Mouse (Mus musculus) liver, embryonic 11.5 days (tissue): ENCODE results near the gene Ccr9. TPM values are rescaled to one million over a fixed set of nuclear protein-coding genes. Genes with fewer than 3 reads are reported as not detected.
"Not testable (repeated sequence)": the region's sequence is repeated elsewhere in the genome, so short reads cannot be mapped to it uniquely, and the experiment has no call there.

Source experiments
- ATAC-seq: fragments of 200-750 bp; cut with Nextera tagmentation; replicated peaks from 2 replicates; pipeline ENCODE4 v1.8.0; 2017; ENCODE audit warnings: moderate number of reproducible peaks, mild to moderate bottlenecking, moderate TSS enrichment, moderate library complexity; ENCODE audit not compliant: low FRiP score
- DNase-seq: peaks from one replicate; pipeline ENCODE4 v3.0.0-alpha.2; 2017; ENCODE audit warnings: low spot score
- H3K27ac ChIP-seq: fragments of 300-500 bp; sonication (generic); 2 replicates; pipeline ENCODE4 v1.5.1; 2014; ENCODE audit warnings: mild to moderate bottlenecking, low read depth, low read length, control low read depth
- H3K27me3 ChIP-seq: fragments of 300-500 bp; sonication (generic); replicated peaks from 2 replicates; pipeline ENCODE4 v1.6.1; 2014; ENCODE audit warnings: low read length, mixed read lengths; ENCODE audit not compliant: control insufficient read depth, insufficient read depth
- H3K36me3 ChIP-seq: fragments of 300-500 bp; sonication (generic); 2 replicates; pipeline ENCODE4 v1.6.1; 2014; ENCODE audit warnings: mild to moderate bottlenecking, low read length, moderate library complexity, mixed read lengths; ENCODE audit not compliant: control insufficient read depth, insufficient read depth
- H3K4me1 ChIP-seq: fragments of 300-500 bp; sonication (generic); replicated peaks from 2 replicates; pipeline ENCODE4 v1.6.1; 2014; ENCODE audit warnings: low read length, mixed read lengths; ENCODE audit not compliant: control insufficient read depth, insufficient read depth
- H3K4me2 ChIP-seq: fragments of 300-500 bp; sonication (generic); 2 replicates; pipeline ENCODE4 v1.6.1; 2014; ENCODE audit warnings: mild to moderate bottlenecking, control low read depth, moderate library complexity
- H3K4me3 ChIP-seq: fragments of 300-500 bp; sonication (generic); 2 replicates; pipeline ENCODE4 v1.5.1; 2014; ENCODE audit warnings: low read depth, low read length, control low read depth
- H3K9ac ChIP-seq: fragments of 300-500 bp; sonication (generic); 2 replicates; pipeline ENCODE4 v1.6.1; 2014; ENCODE audit warnings: low read depth, low read length, control low read depth
- H3K9me3 ChIP-seq: fragments of 300-500 bp; sonication (generic); 2 replicates; pipeline ENCODE4 v1.6.1; 2016; ENCODE audit warnings: low read length, inconsistent platforms, mixed read lengths; ENCODE audit not compliant: control insufficient read depth
- WGBS: fragments of 180-500 bp; shearing (Covaris S2); extraction: QIAGEN DNeasy Blood & Tissue Kit; methylation state at CpG from one replicate; pipeline ENCODE4 v1.1.7; 2014; 5-methylcytosine and 5-hydroxymethylcytosine counted together
- polyA plus RNA-seq: library from polyadenylated mRNA; unstranded; fragments of >200 nt; fragmentation: Nextera tagmentation; extraction: Ambion mirVana; gene quantifications from 2 replicates; pipeline ENCODE4 v1.2.1, GENCODE M21; 2014

Ccr9 gene
- polyA plus RNA-seq, 1 experiment from 2014 or later: 0.14 TPM

GRCm38 (mm10) chr9:123760806-123761205 is 82.6 kb downstream of the Ccr9 start:
- WGBS: 83% methylated on average over 3 of the region's 3 CpGs
- H3K27me3 ChIP-seq: no peaks in the 10 kb centered on the region
- H3K9me3 ChIP-seq: no peaks in the 10 kb centered on the region

GRCm38 (mm10) chr9:123762886-123763285 is 84.6 kb downstream of the Ccr9 start:
- H3K4me3 ChIP-seq: no peak overlapping the region
- H3K27ac ChIP-seq: no peak overlapping the region
- H3K4me2 ChIP-seq: no peak overlapping the region
- no peaks in the 10 kb centered on the region for H3K36me3 ChIP-seq
- WGBS: 89% methylated on average over 4 of the region's 4 CpGs
- no peaks in the 10 kb centered on the region for H3K4me1 ChIP-seq
- H3K9ac ChIP-seq: no peak overlapping the region
- DNase-seq (no peak), ATAC-seq (no peak)
- no peaks in the 10 kb centered on the region for H3K27me3 ChIP-seq
- no peaks in the 10 kb centered on the region for H3K9me3 ChIP-seq

More at GRCm38 (mm10) chr9:123760806-123761205, 82.6 kb downstream of the Ccr9 start:
- Histone ChIP-seq H3K27ac (no peak overlapping the region), H3K4me1 (no peaks in the 10 kb centered on the region), H3K36me3 (no peaks in the 10 kb centered on the region), H3K4me2 (no peak overlapping the region), H3K4me3 (no peak overlapping the region), H3K9ac (no peak overlapping the region)
- no peak for ATAC-seq
- no peak for DNase-seq

- no peaks in the 10 kb centered on the region for H3K9me3 ChIP-seq
- WGBS: 69% methylated on average over 3 of the region's 3 CpGs
These were observed 85.5 kb downstream of the Ccr9 start for GRCm38 (mm10) chr9:123763771-123764170.

GRCm38 (mm10) chr9:123766996-123767395 is 88.8 kb downstream of the Ccr9 start:
- no peaks in the 10 kb centered on the region for H3K27me3 ChIP-seq
- no peaks in the 10 kb centered on the region for H3K9me3 ChIP-seq
- DNase-seq (no peak), ATAC-seq (no peak)
- H3K27ac ChIP-seq: no peak overlapping the region
- WGBS: 72% methylated on average over 3 of the region's 3 CpGs
- no peaks in the 10 kb centered on the region for H3K36me3 ChIP-seq
- no peak overlapping the region for H3K4me2 ChIP-seq
- no peak overlapping the region for H3K9ac ChIP-seq
- no peak overlapping the region for H3K4me3 ChIP-seq
- no peaks in the 10 kb centered on the region for H3K4me1 ChIP-seq

More at GRCm38 (mm10) chr9:123763771-123764170, 85.5 kb downstream of the Ccr9 start:
- no peaks in the 10 kb centered on the region for H3K27me3 ChIP-seq
- no peaks in the 10 kb centered on the region for H3K4me1 ChIP-seq
- DNase-seq (no peak), ATAC-seq (no peak)
- no peak overlapping the region for H3K4me2 ChIP-seq
- no peaks in the 10 kb centered on the region for H3K36me3 ChIP-seq
- H3K4me3 ChIP-seq: no peak overlapping the region
- H3K27ac ChIP-seq: no peak overlapping the region
- H3K9ac ChIP-seq: no peak overlapping the region

- WGBS: 58% methylated on average over 1 of the region's 1 CpGs
- H3K27me3 ChIP-seq: no peaks in the 10 kb centered on the region
- H3K9me3 ChIP-seq: no peaks in the 10 kb centered on the region
- no peaks in the 10 kb centered on the region for H3K4me1 ChIP-seq
- H3K36me3 ChIP-seq: no peaks in the 10 kb centered on the region
- no peak overlapping the region for H3K4me3 ChIP-seq
- H3K4me2 ChIP-seq: no peak overlapping the region
- DNase-seq: no peak
- H3K9ac ChIP-seq: no peak overlapping the region
- ATAC-seq: no peak
- H3K27ac ChIP-seq: no peak overlapping the region
These were observed 90.2 kb downstream of the Ccr9 start for GRCm38 (mm10) chr9:123768443-123768842.

GRCm38 (mm10) chr9:123769532-123769931 is 91.3 kb downstream of the Ccr9 start:
- no peak for ATAC-seq
- Histone ChIP-seq H3K27ac (no peak overlapping the region), H3K27me3 (no peaks in the 10 kb centered on the region)

GRCm38 (mm10) chr9:123773299-123773698 is 95.1 kb downstream of the Ccr9 start:
- H3K36me3 ChIP-seq, ATAC-seq, H3K4me2 ChIP-seq, H3K9ac ChIP-seq, H3K27ac ChIP-seq, H3K9me3 ChIP-seq, H3K4me3 ChIP-seq, H3K27me3 ChIP-seq, H3K4me1 ChIP-seq, DNase-seq: not testable (repeated sequence)
- WGBS: 34% methylated on average over 2 of the region's 2 CpGs

More at GRCm38 (mm10) chr9:123769532-123769931, 91.3 kb downstream of the Ccr9 start:
- Histone ChIP-seq H3K4me1 (no peaks in the 10 kb centered on the region), H3K36me3 (no peaks in the 10 kb centered on the region), H3K4me3 (no peak overlapping the region), H3K4me2 (no peak overlapping the region), H3K9ac (no peak overlapping the region), H3K9me3 (no peaks in the 10 kb centered on the region)
- DNase-seq: no peak
- 40% methylated on average over 6 of the region's 6 CpGs for WGBS

- Histone ChIP-seq H3K36me3 (peaks cover 12% of the 10 kb centered on the region), H3K4me3 (no peak overlapping the region), H3K9ac (no peak overlapping the region), H3K4me1 (no peaks in the 10 kb centered on the region), H3K27ac (no peak overlapping the region), H3K27me3 (no peaks in the 10 kb centered on the region), H3K4me2 (no peak overlapping the region), H3K9me3 (peaks cover 1% of the 10 kb centered on the region)
- no peak for ATAC-seq
- DNase-seq: no peak
- WGBS: 62% methylated on average over 4 of the region's 4 CpGs
These were observed 110.8 kb downstream of the Ccr9 start for GRCm38 (mm10) chr9:123788855-123789529.

- Histone ChIP-seq H3K27ac (no peak overlapping the region), H3K4me3 (no peak overlapping the region), H3K36me3 (peaks cover 11% of the 10 kb centered on the region), H3K27me3 (no peaks in the 10 kb centered on the region), H3K4me1 (no peaks in the 10 kb centered on the region), H3K9me3 (no peaks in the 10 kb centered on the region), H3K9ac (no peak overlapping the region), H3K4me2 (no peak overlapping the region)
- WGBS: 61% methylated on average over 3 of the region's 3 CpGs
- DNase-seq (peak; percentile 34), ATAC-seq (peak; percentile 43; the same call in 1 of the 2 replicates)
These were observed 117.9 kb downstream of the Ccr9 start for GRCm38 (mm10) chr9:123796174-123796573.
